ENCODE assay signal across 9 mouse cellular contexts in genomic region chr12:79506421-79506820, GRCm38 (mm10).
A peak's percentile ranks its signal among the peaks of the same experiment; 100 is the strongest.
DNase-seq lines count a peak whose midpoint lies in the region; ATAC-seq lines count a peak whose summit lies in the region.
"Had no signal": no experiment of that assay in that cellular context is flagged by ENCODE, and none has a peak within 500 bp of the region (broad histone marks: within the 10 kb centered on the region; RNA-seq: fewer than 3 reads in every experiment).

No protein-coding gene starts in this region.

- no peaks in the 10 kb centered on the region for H3K27me3 ChIP-seq in heart, embryonic 15.5 days
- no peaks in the 10 kb centered on the region for H3K27me3 ChIP-seq in heart, embryonic 11.5 days (ENCODE audit: control insufficient read depth, insufficient read depth, low read length)

- no peaks in the 10 kb centered on the region for H3K36me3 ChIP-seq in heart, embryonic 15.5 days
- no peaks in the 10 kb centered on the region for H3K36me3 ChIP-seq in heart, embryonic 11.5 days (ENCODE audit: control insufficient read depth, insufficient read depth, low read length)

- H3K27ac ChIP-seq in heart, embryonic 15.5 days = peak overlapping the region; percentile 5; the same call in 1 of the 2 replicates
- H3K27ac ChIP-seq in heart, embryonic 11.5 days (ENCODE audit: low read depth, low read length) = no peak overlapping the region

- intact Hi-C loops in left cerebral cortex, postnatal 14 days (cut with DNase I) = no loop called here

- peaks cover 33% of the 10 kb centered on the region for H3K4me1 ChIP-seq in heart, embryonic 15.5 days (replicated peaks)
- peaks cover 21% of the 10 kb centered on the region for H3K4me1 ChIP-seq in heart, embryonic 11.5 days (ENCODE audit: control insufficient read depth, insufficient read depth, low read length)

- DNase-seq in ovary, adult 18-20 months (ENCODE audit: low spot score) = peak; percentile 38
- DNase-seq in ovary, postnatal 14 days (ENCODE audit: low spot score) = no peak
- DNase-seq in kidney, postnatal 10 days = peak; percentile 45
- no peak for DNase-seq in left cerebral cortex, postnatal 14 days (ENCODE audit: low spot score in 2 of 2)
- DNase-seq in thymus, postnatal 25 days = no peak
- DNase-seq in adrenal gland, adult 2 months = no peak

- no peak overlapping the region for H3K4me3 ChIP-seq in heart, embryonic 15.5 days
- H3K4me3 ChIP-seq in heart, embryonic 11.5 days (ENCODE audit: low read depth, low read length) = no peak overlapping the region

- H3K4me2 ChIP-seq in heart, embryonic 15.5 days = no peak overlapping the region
- H3K4me2 ChIP-seq in heart, embryonic 11.5 days = no peak overlapping the region
- H3K4me2 ChIP-seq: liver, embryonic 11.5 days had no signal

- no peak overlapping the region for H3K9ac ChIP-seq in heart, embryonic 15.5 days
- no peak overlapping the region for H3K9ac ChIP-seq in heart, embryonic 11.5 days (ENCODE audit: low read depth, low read length)

- 71% methylated on average over 4 of the region's 4 CpGs for WGBS in heart, embryonic 15.5 days
- 72% methylated on average over 4 of the region's 4 CpGs for WGBS in heart, embryonic 11.5 days (ENCODE audit: insufficient replicate concordance)

- H3K9me3 ChIP-seq in heart, embryonic 15.5 days (replicated peaks) = no peaks in the 10 kb centered on the region
- H3K9me3 ChIP-seq in heart, embryonic 11.5 days (replicated peaks; ENCODE audit: control insufficient read depth, low read length) = no peaks in the 10 kb centered on the region

- ATAC-seq in heart, embryonic 15.5 days (replicated peaks; ENCODE audit: insufficient number of reproducible peaks, insufficient read depth, low FRiP score, low read depth) = no peak
- ATAC-seq in heart, embryonic 11.5 days (replicated peaks; ENCODE audit: insufficient number of reproducible peaks, low FRiP score, low TSS enrichment) = no peak

Comparison
In these comparisons a context has a peak if more than half of its experiments do, and no peak if none do; other contexts are left out.
1. DNase-seq: peak in ovary, adult 18-20 months (single experiment) and kidney, postnatal 10 days (single experiment); none in ovary, postnatal 14 days (single experiment), left cerebral cortex, postnatal 14 days (0 of 2), thymus, postnatal 25 days (single experiment) and adrenal gland, adult 2 months (single experiment).